Mouse (Mus musculus): ENCODE data around the gene Epm2a. TPM values are rescaled to one million over a fixed set of nuclear protein-coding genes. Genes with fewer than 3 reads are reported as not detected.
A peak's percentile ranks its signal among the peaks of the same experiment; 100 is the strongest.

Epm2a gene
- polyA plus RNA-seq, 1 experiment from 2014 or later, result 0.35 TPM

- H3K4me2 ChIP-seq (replicated peaks; ENCODE audit: low read depth, low read length), result no peak overlapping the region
- H3K4me3 ChIP-seq (ENCODE audit: low read length), result no peak overlapping the region
- H3K27me3 ChIP-seq (ENCODE audit: insufficient read depth, low read length), result no peaks in the 10 kb centered on the region
- H3K36me3 ChIP-seq (ENCODE audit: insufficient read depth, low read length), result no peaks in the 10 kb centered on the region
- WGBS, result 89% methylated on average over 3 of the region's 3 CpGs
- no peaks in the 10 kb centered on the region for H3K9me3 ChIP-seq (ENCODE audit: low read length)
- ATAC-seq (ENCODE audit: low FRiP score, low TSS enrichment), result no peak
- no peaks in the 10 kb centered on the region for H3K4me1 ChIP-seq (ENCODE audit: insufficient read depth, low read length)
- H3K9ac ChIP-seq (replicated peaks; ENCODE audit: low read length), result no peak overlapping the region
- no peak overlapping the region for H3K27ac ChIP-seq (ENCODE audit: low read length)
Measured at GRCm38 (mm10) chr10:11420071-11420470, 76.9 kb downstream of the Epm2a start.

- no peak for ATAC-seq (ENCODE audit: low FRiP score, low TSS enrichment)
- no peak overlapping the region for H3K27ac ChIP-seq (ENCODE audit: low read length)
- H3K4me2 ChIP-seq (replicated peaks; ENCODE audit: low read depth, low read length), result no peak overlapping the region
- no peaks in the 10 kb centered on the region for H3K36me3 ChIP-seq (ENCODE audit: insufficient read depth, low read length)
- no peaks in the 10 kb centered on the region for H3K4me1 ChIP-seq (ENCODE audit: insufficient read depth, low read length)
- no peaks in the 10 kb centered on the region for H3K9me3 ChIP-seq (ENCODE audit: low read length)
- H3K4me3 ChIP-seq (ENCODE audit: low read length), result no peak overlapping the region
- no peaks in the 10 kb centered on the region for H3K27me3 ChIP-seq (ENCODE audit: insufficient read depth, low read length)
- 84% methylated on average over 12 of the region's 12 CpGs for WGBS
- H3K9ac ChIP-seq (replicated peaks; ENCODE audit: low read length), result no peak overlapping the region
Measured at GRCm38 (mm10) chr10:11429059-11429812, 86.0 kb downstream of the Epm2a start.

DNA sequence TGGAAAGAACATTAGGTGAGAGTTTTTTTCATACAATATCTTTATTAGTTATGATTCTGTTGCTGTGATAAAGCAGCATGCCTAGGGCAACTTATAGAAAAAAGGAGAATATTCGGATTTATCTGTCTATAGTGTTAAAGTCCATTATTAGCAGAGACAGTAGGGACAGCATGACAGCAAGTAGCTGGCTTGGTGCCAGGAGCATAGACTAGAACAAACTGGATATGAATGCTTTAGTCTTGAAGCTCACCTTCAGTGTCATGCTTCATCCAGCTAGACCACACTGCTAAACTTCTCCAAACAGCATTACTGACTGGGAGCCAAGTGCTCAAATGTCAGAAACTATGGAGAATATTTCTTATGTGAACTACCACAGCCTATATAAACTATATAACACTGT lies 93.8 kb downstream of the Epm2a start:
- WGBS, result 97% methylated on average over 1 of the region's 1 CpGs
- Histone ChIP-seq H3K9ac (replicated peaks; ENCODE audit: low read length) (no peak overlapping the region), H3K4me2 (replicated peaks; ENCODE audit: low read depth, low read length) (no peak overlapping the region), H3K27ac (ENCODE audit: low read length) (no peak overlapping the region), H3K4me1 (ENCODE audit: insufficient read depth, low read length) (no peaks in the 10 kb centered on the region), H3K27me3 (ENCODE audit: insufficient read depth, low read length) (no peaks in the 10 kb centered on the region), H3K9me3 (ENCODE audit: low read length) (no peaks in the 10 kb centered on the region), H3K4me3 (ENCODE audit: low read length) (no peak overlapping the region), H3K36me3 (ENCODE audit: insufficient read depth, low read length) (no peaks in the 10 kb centered on the region)
- no peak for ATAC-seq (ENCODE audit: low FRiP score, low TSS enrichment)

DNA sequence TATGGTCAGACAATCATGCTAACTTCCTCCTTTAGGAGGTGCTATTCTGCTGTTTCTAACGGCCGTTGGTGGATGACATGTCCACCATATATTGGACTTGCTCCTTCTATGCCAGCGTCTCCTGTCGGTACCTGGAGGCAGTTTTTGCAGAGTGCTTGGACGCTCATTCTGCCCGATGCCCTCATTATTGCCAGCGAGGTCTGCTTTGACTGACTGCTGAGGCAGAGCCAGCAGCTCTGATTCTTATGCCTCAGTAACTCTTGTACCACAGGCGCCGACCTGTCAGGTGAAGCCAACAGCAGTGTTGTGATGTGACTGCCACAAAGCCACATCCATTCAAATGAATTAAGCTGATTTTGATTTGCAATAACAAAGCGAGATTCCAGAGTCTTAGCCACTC lies 95.3 kb downstream of the Epm2a start:
- Histone ChIP-seq H3K27me3 (ENCODE audit: insufficient read depth, low read length) (no peaks in the 10 kb centered on the region), H3K4me3 (ENCODE audit: low read length) (no peak overlapping the region)
- WGBS, result 88% methylated on average over 10 of the region's 10 CpGs

DNA sequence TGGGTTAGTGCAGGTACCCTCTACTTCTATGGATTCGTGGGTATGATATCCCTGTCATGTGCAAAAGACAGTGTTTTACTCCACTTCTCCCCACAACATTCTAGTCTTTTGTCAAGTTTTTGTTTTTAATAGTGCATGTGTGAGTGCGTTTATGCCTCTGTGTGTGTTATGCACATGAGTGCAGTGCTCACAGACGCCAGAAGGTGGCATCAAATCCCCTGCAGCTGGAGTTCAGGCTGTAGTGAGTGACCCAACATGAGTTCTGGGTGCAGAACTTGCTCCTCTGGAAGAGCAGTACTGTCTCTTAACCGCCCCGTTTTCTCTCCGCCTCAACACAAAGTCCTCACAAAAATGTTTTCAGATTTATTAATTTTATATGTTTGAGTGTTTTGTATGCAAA lies 96.1 kb downstream of the Epm2a start:
- no peaks in the 10 kb centered on the region for H3K4me1 ChIP-seq (ENCODE audit: insufficient read depth, low read length)
- no peaks in the 10 kb centered on the region for H3K9me3 ChIP-seq (ENCODE audit: low read length)
- no peak overlapping the region for H3K27ac ChIP-seq (ENCODE audit: low read length)
- no peaks in the 10 kb centered on the region for H3K27me3 ChIP-seq (ENCODE audit: insufficient read depth, low read length)
- WGBS, result 92% methylated on average over 6 of the region's 6 CpGs
- H3K4me2 ChIP-seq (replicated peaks; ENCODE audit: low read depth, low read length), result no peak overlapping the region
- H3K9ac ChIP-seq (replicated peaks; ENCODE audit: low read length), result no peak overlapping the region
- no peak for ATAC-seq (ENCODE audit: low FRiP score, low TSS enrichment)
- H3K36me3 ChIP-seq (ENCODE audit: insufficient read depth, low read length), result no peaks in the 10 kb centered on the region
- no peak overlapping the region for H3K4me3 ChIP-seq (ENCODE audit: low read length)

More for the DNA sequence above, 95.3 kb downstream of the Epm2a start:
- no peaks in the 10 kb centered on the region for H3K9me3 ChIP-seq (ENCODE audit: low read length)
- no peaks in the 10 kb centered on the region for H3K36me3 ChIP-seq (ENCODE audit: insufficient read depth, low read length)
- no peak overlapping the region for H3K4me2 ChIP-seq (replicated peaks; ENCODE audit: low read depth, low read length)
- H3K27ac ChIP-seq (ENCODE audit: low read length), result no peak overlapping the region
- ATAC-seq (ENCODE audit: low FRiP score, low TSS enrichment), result no peak
- H3K4me1 ChIP-seq (ENCODE audit: insufficient read depth, low read length), result no peaks in the 10 kb centered on the region
- H3K9ac ChIP-seq (replicated peaks; ENCODE audit: low read length), result no peak overlapping the region

DNA sequence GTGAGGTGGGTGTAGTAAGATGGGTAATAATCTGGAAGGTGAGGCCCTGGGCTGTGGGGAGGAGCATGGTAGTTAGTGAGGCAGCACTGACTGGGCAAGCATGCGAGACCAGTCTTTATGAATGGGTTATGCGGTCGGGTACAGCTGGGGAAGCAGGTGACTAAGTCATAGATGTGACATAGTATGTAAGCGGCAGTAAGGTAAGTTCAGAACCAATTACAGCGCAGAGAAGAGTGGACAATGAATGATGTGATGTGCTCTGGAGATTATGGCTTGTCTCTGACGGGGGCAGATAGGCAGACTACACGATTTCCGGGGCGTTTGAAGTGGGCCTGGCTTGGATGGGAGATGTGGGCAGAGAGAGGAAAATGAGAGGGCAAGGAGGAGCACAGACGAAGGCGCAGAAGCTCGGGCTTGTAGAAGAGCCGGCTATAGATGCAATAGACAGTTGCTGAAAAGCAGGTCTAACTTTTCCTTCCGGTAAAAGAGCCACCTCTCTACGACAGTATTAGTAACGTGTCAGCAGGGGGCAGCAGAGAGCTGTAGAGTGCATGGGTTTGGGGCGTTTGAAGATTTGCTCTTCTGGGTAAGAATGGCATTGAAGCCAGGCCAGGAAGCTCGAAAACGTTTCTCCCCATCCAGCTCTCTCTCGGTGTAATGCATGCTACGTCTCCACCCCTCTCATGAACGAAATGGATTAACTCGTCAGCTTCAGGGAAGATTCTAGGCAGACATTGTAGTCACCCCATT lies 106.5 kb downstream of the Epm2a start:
- H3K4me1 ChIP-seq (ENCODE audit: insufficient read depth, low read length), result no peaks in the 10 kb centered on the region
- no peak overlapping the region for H3K4me3 ChIP-seq (ENCODE audit: low read length)
- H3K4me2 ChIP-seq (replicated peaks; ENCODE audit: low read depth, low read length), result peak overlapping the region; percentile 38
- no peaks in the 10 kb centered on the region for H3K27me3 ChIP-seq (ENCODE audit: insufficient read depth, low read length)
- no peaks in the 10 kb centered on the region for H3K9me3 ChIP-seq (ENCODE audit: low read length)
- H3K36me3 ChIP-seq (ENCODE audit: insufficient read depth, low read length), result no peaks in the 10 kb centered on the region
- WGBS, result 22% methylated on average over 23 of the region's 23 CpGs
- no peak overlapping the region for H3K9ac ChIP-seq (replicated peaks; ENCODE audit: low read length)
- peak; percentile 93 for ATAC-seq (ENCODE audit: low FRiP score, low TSS enrichment)
- no peak overlapping the region for H3K27ac ChIP-seq (ENCODE audit: low read length)

GRCm38 (mm10) chr10:11452537-11452936 lies 109.3 kb downstream of the Epm2a start:
- H3K9me3 ChIP-seq (ENCODE audit: low read length), result no peaks in the 10 kb centered on the region
- ATAC-seq (ENCODE audit: low FRiP score, low TSS enrichment), result no peak
- no peaks in the 10 kb centered on the region for H3K36me3 ChIP-seq (ENCODE audit: insufficient read depth, low read length)
- no peak overlapping the region for H3K4me3 ChIP-seq (ENCODE audit: low read length)
- no peak overlapping the region for H3K9ac ChIP-seq (replicated peaks; ENCODE audit: low read length)
- H3K27ac ChIP-seq (ENCODE audit: low read length), result no peak overlapping the region
- no peaks in the 10 kb centered on the region for H3K27me3 ChIP-seq (ENCODE audit: insufficient read depth, low read length)
- no peaks in the 10 kb centered on the region for H3K4me1 ChIP-seq (ENCODE audit: insufficient read depth, low read length)
- H3K4me2 ChIP-seq (replicated peaks; ENCODE audit: low read depth, low read length), result no peak overlapping the region
- WGBS, result 85% methylated on average over 2 of the region's 2 CpGs

GRCm38 (mm10) chr10:11457445-11457844 lies 114.2 kb downstream of the Epm2a start:
- Histone ChIP-seq H3K4me2 (replicated peaks; ENCODE audit: low read depth, low read length) (no peak overlapping the region), H3K27me3 (ENCODE audit: insufficient read depth, low read length) (no peaks in the 10 kb centered on the region), H3K9ac (replicated peaks; ENCODE audit: low read length) (no peak overlapping the region), H3K27ac (ENCODE audit: low read length) (no peak overlapping the region), H3K9me3 (ENCODE audit: low read length) (0 out of 2 replicates have a peak, but pooled peaks cover 2% of the 10 kb centered on the region), H3K4me1 (ENCODE audit: insufficient read depth, low read length) (no peaks in the 10 kb centered on the region), H3K4me3 (ENCODE audit: low read length) (no peak overlapping the region), H3K36me3 (ENCODE audit: insufficient read depth, low read length) (no peaks in the 10 kb centered on the region)
- WGBS, result 45% methylated on average over 1 of the region's 1 CpGs
- no peak for ATAC-seq (ENCODE audit: low FRiP score, low TSS enrichment)

GRCm38 (mm10) chr10:11491956-11492355 lies 148.8 kb downstream of the Epm2a start:
- peak; percentile 99 for ATAC-seq (ENCODE audit: low FRiP score, low TSS enrichment)
- Histone ChIP-seq H3K4me1 (ENCODE audit: insufficient read depth, low read length) (no peaks in the 10 kb centered on the region), H3K36me3 (ENCODE audit: insufficient read depth, low read length) (no peaks in the 10 kb centered on the region), H3K4me3 (ENCODE audit: low read length) (no peak overlapping the region), H3K27me3 (ENCODE audit: insufficient read depth, low read length) (no peaks in the 10 kb centered on the region), H3K9ac (replicated peaks; ENCODE audit: low read length) (no peak overlapping the region), H3K4me2 (replicated peaks; ENCODE audit: low read depth, low read length) (no peak overlapping the region), H3K9me3 (ENCODE audit: low read length) (peaks cover 15% of the 10 kb centered on the region; the same call in 1 of the 2 replicates), H3K27ac (ENCODE audit: low read length) (no peak overlapping the region)
- WGBS, result 48% methylated on average over 28 of the region's 28 CpGs

All from kidney, embryonic 16.5 days (tissue).